Mouse (Mus musculus): Measurements from ENCODE around the gene Amhr2.

DNA sequence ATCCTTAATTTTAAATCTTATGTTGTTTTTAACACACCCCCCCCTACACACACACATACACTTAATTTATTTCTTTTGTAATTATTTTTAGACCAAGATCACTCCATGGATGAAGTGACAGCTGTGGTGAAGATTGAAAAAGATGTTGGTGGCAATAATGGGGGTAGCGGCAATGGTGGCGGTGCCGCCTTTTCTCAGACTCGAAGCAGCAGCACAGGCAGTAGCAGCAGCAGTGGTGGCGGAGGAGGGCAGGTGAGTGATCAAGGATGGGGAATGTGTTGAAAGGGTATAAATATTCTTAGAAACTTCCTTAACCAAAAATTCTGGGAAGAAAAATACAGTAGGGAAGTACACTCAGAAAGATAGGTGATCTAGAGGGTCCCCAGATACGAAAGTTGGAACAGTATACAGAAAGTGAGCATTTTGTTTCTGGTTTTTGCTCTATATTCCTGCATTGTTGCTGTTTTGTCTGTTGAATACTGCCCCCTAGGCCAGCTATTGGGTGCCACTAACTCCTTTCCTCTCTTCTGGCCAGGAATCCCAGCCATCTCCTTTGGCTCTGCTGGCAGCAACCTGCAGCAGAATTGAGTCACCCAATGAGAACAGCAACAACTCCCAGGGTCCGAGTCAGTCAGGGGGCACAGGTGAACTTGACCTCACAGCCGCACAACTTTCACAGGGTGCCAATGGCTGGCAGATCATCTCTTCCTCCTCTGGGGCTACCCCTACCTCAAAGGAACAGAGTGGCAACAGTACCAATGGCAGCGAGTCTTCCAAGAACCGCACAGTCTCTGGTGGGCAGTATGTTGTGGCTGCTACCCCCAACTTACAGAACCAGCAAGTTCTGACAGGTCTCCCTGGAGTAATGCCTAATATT, 37.2 kb upstream of the Amhr2 start:
- no peak for TF ChIP-seq CTCF (IDR thresholded peaks at IDR 0.05; ENCODE audit: borderline replicate concordance, extremely low read depth, insufficient read depth, insufficient read length)
- TF ChIP-seq POLR2A (IDR thresholded peaks at IDR 0.05; ENCODE audit: borderline replicate concordance, extremely low read depth, insufficient read depth, insufficient read length, poor library complexity, severe bottlenecking): no peak
